Mouse (Mus musculus) G1E (cell line): ENCODE measurements at regions not wholly inside any gene's neighbourhood (a gene's known extent, or its start where the extent isn't known, plus 50 kb on each side); places are given as distances from the start of the nearest gene placed in this dataset.

Source experiments
- CTCF ChIP-seq: IDR thresholded peaks from 2 replicates; pipeline ENCODE4 v1.5.1; 2012; ENCODE audit warnings: low read depth, low read length, inconsistent platforms, mixed read lengths
- GATA1 ChIP-seq: IDR thresholded peaks from 2 replicates; pipeline ENCODE4 v1.6.1; 2012; ENCODE audit warnings: borderline replicate concordance, low read length, inconsistent platforms, mixed read lengths

- TF ChIP-seq CTCF (no peak), GATA1 (no peak)
Measured at GRCm38 (mm10) chr2:45859901-45860331, 742.7 kb upstream of the Zeb2 start.
